Mouse (Mus musculus) kidney, postnatal 25 days (tissue): ENCODE measurements around the gene Hivep2.

ENCODE experiments used
- DNase-seq, 2 experiments: peaks; one replicate each; pipeline ENCODE4 v3.0.0; 2021; ENCODE audit warnings: mixed read lengths in 2 of 2

Gene Hivep2

GRCm38 (mm10) chr10:13973563-13974179 is 7.8 kb downstream of the Hivep2 start:
- DNase-seq = no peak

- DNase-seq = no peak
Measured at GRCm38 (mm10) chr10:13974472-13974871, 8.6 kb downstream of the Hivep2 start.

- no peak for DNase-seq
Measured at GRCm38 (mm10) chr10:13975861-13976260, 10.0 kb downstream of the Hivep2 start.

GRCm38 (mm10) chr10:13976267-13976666 is 10.4 kb downstream of the Hivep2 start:
- no peak for DNase-seq

- no peak for DNase-seq
Measured at GRCm38 (mm10) chr10:13982271-13982670, 16.4 kb downstream of the Hivep2 start.

- DNase-seq = peak; percentile 86 to 92
Measured at GRCm38 (mm10) chr10:13982769-13983381, 17.0 kb downstream of the Hivep2 start.

- peak; percentile 57 to 64 for DNase-seq
Measured at GRCm38 (mm10) chr10:13983631-13984030, 17.8 kb downstream of the Hivep2 start.

GRCm38 (mm10) chr10:13984233-13984632 is 18.4 kb downstream of the Hivep2 start:
- DNase-seq = no peak

GRCm38 (mm10) chr10:13986539-13986938 is 20.7 kb downstream of the Hivep2 start:
- DNase-seq = no peak

GRCm38 (mm10) chr10:13987336-13987735 is 21.5 kb downstream of the Hivep2 start:
- no peak for DNase-seq

GRCm38 (mm10) chr10:13988280-13988679 is 22.4 kb downstream of the Hivep2 start:
- no peak for DNase-seq

- DNase-seq = no peak
Measured at GRCm38 (mm10) chr10:13988757-13989156, 22.9 kb downstream of the Hivep2 start.

GRCm38 (mm10) chr10:13990842-13991241 is 25.0 kb downstream of the Hivep2 start:
- DNase-seq = no peak

GRCm38 (mm10) chr10:13993411-13993810 is 27.5 kb downstream of the Hivep2 start:
- no peak for DNase-seq

- no peak for DNase-seq
Measured at GRCm38 (mm10) chr10:13997336-13997735, 31.5 kb downstream of the Hivep2 start.

GRCm38 (mm10) chr10:14004769-14005517 is 39.1 kb downstream of the Hivep2 start:
- DNase-seq = no peak

- DNase-seq = no peak
Measured at GRCm38 (mm10) chr10:14009721-14010120, 43.8 kb downstream of the Hivep2 start.

GRCm38 (mm10) chr10:14016287-14016970 is 50.6 kb downstream of the Hivep2 start:
- DNase-seq = no peak

- no peak for DNase-seq
Measured at GRCm38 (mm10) chr10:14017338-14017737, 51.5 kb downstream of the Hivep2 start.

GRCm38 (mm10) chr10:14017822-14018364 is 52.0 kb downstream of the Hivep2 start:
- peak; percentile 17 to 40 for DNase-seq

GRCm38 (mm10) chr10:14018672-14019071 is 52.8 kb downstream of the Hivep2 start:
- DNase-seq = no peak

- no peak for DNase-seq
Measured at GRCm38 (mm10) chr10:14019198-14019597, 53.3 kb downstream of the Hivep2 start.

- DNase-seq = no peak
Measured at GRCm38 (mm10) chr10:14020253-14020652, 54.4 kb downstream of the Hivep2 start.
